Mouse (Mus musculus) embryonic facial prominence, embryonic 15.5 days (tissue): ENCODE measurements around the gene Lrrc4b. TPM values are rescaled to one million over a fixed set of nuclear protein-coding genes. Genes with fewer than 3 reads are reported as not detected.

Experiments
- ATAC-seq: fragments of 200-750 bp; cut with Nextera tagmentation; 2 replicates; pipeline ENCODE4 v1.8.0; 2017; ENCODE audit warnings: low read depth, moderate TSS enrichment; ENCODE audit not compliant: insufficient number of reproducible peaks, low FRiP score, low TSS enrichment
- H3K27ac ChIP-seq: fragments of 300-500 bp; sonication (generic); replicated peaks from 2 replicates; pipeline ENCODE4 v1.5.1; 2015; ENCODE audit warnings: mild to moderate bottlenecking, inconsistent platforms
- H3K27me3 ChIP-seq: fragments of 300-500 bp; sonication (generic); 2 replicates; pipeline ENCODE4 v1.6.1; 2015; ENCODE audit warnings: inconsistent platforms
- H3K36me3 ChIP-seq: fragments of 300-500 bp; sonication (generic); 2 replicates; pipeline ENCODE4 v1.6.1; 2015; ENCODE audit warnings: mild to moderate bottlenecking, inconsistent platforms
- H3K4me1 ChIP-seq: fragments of 300-500 bp; sonication (generic); 2 replicates; pipeline ENCODE4 v1.6.1; 2015; ENCODE audit warnings: inconsistent platforms
- H3K4me2 ChIP-seq: fragments of 300-500 bp; sonication (generic); replicated peaks from 2 replicates; pipeline ENCODE4 v1.6.1; 2015; ENCODE audit warnings: mild to moderate bottlenecking, inconsistent platforms
- H3K4me3 ChIP-seq: fragments of 300-500 bp; sonication (generic); replicated peaks from 2 replicates; pipeline ENCODE4 v1.5.1; 2015; ENCODE audit warnings: mild to moderate bottlenecking, inconsistent platforms
- H3K9ac ChIP-seq: fragments of 300-500 bp; sonication (generic); 2 replicates; pipeline ENCODE4 v1.6.1; 2015; ENCODE audit warnings: inconsistent platforms
- H3K9me3 ChIP-seq: fragments of 300-500 bp; sonication (generic); replicated peaks from 2 replicates; pipeline ENCODE4 v1.6.1; 2016; ENCODE audit warnings: inconsistent platforms
- WGBS: fragments of 180-500 bp; shearing (Covaris S2); methylation state at CpG from one replicate; pipeline ENCODE4 v1.1.7; 2015; 5-methylcytosine and 5-hydroxymethylcytosine counted together
- polyA plus RNA-seq: library from polyadenylated mRNA; unstranded; fragments of >200 nt; fragmentation: Nextera tagmentation; extraction: Ambion mirVana; gene quantifications from 2 replicates; pipeline ENCODE4 v1.2.1, GENCODE M21; 2015

Gene Lrrc4b
- polyA plus RNA-seq, 1 experiment from 2014 or later: 1.3 TPM

DNA sequence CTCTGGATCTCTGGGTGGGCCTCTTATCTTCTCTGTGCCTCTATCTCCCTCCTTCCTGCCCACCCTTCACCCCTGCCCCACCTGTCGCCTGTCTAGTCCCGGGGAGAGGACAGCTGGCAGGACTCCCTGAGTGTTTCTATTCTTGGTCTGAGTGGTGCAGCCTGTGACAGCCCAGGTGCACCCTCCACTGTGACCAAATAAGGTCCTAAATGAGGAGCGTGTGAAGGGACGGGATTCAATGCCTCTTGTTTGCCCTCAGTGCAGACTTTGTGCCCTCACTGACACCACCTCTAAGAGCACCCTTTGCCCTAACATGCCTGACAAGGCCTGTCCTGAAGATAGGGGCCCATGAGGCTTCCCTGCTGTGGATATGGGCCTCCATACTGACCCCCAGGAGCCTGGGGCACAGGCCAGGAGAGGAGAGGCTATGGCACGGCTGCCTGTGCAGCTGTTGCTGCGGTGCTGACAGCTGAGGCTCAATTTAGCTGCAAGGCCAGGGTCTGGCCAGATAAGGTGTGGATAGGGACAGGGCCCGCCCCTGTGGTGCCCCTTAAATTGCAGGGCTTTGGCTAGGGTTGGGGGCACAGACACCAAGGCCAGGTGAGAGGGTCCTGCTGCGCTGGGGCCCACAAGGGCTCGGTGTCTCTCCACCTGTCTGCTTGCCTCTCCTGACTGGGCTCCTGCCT, 44.3 kb downstream of the Lrrc4b start:
- Histone ChIP-seq H3K4me2 (no peak overlapping the region), H3K4me3 (no peak overlapping the region), H3K36me3 (peaks cover 4% of the 10 kb centered on the region; the same call in 1 of the 2 replicates), H3K4me1 (peaks cover 41% of the 10 kb centered on the region), H3K9ac (no peak overlapping the region), H3K9me3 (no peaks in the 10 kb centered on the region), H3K27me3 (peaks cover 26% of the 10 kb centered on the region), H3K27ac (peak overlapping the region; percentile 25; the same call in 1 of the 2 replicates)
- ATAC-seq: peak; percentile 39
- 42% methylated on average over 9 of the region's 9 CpGs for WGBS

DNA sequence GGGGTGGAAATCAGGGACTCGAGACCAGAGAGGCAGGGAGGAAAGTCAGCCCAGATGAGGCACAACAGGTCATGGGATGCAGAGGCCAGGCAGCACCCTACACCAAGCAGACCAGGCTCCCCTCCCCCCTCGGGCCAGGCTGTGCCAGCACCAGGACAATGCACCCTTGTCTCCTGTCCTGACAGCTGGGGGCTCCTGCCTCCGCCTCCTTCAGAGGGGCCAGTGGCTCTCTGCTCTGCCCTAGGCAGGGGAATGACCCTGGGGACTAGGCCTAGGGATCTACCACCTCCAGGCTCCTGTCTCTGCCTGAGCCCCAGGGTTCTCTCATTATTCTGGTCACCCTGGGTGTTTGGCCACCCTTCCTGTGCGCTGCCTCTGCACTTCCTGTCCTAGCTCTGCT, 45.6 kb downstream of the Lrrc4b start:
- peak; percentile 55; the same call in 1 of the 2 replicates for ATAC-seq
- no peaks in the 10 kb centered on the region for H3K9me3 ChIP-seq
- peaks cover 29% of the 10 kb centered on the region for H3K27me3 ChIP-seq
- H3K4me3 ChIP-seq: 0 out of 2 replicates have a peak overlapping the region, but pooled peaks have one; percentile 6
- H3K9ac ChIP-seq: no peak overlapping the region
- H3K36me3 ChIP-seq: peaks cover 3% of the 10 kb centered on the region; the same call in 1 of the 2 replicates
- H3K4me2 ChIP-seq: 0 out of 2 replicates have a peak overlapping the region, but pooled peaks have one; percentile 10
- peak overlapping the region; percentile 28; the same call in 1 of the 2 replicates for H3K27ac ChIP-seq
- H3K4me1 ChIP-seq: peaks cover 29% of the 10 kb centered on the region
- 11% methylated on average over 4 of the region's 4 CpGs for WGBS

DNA sequence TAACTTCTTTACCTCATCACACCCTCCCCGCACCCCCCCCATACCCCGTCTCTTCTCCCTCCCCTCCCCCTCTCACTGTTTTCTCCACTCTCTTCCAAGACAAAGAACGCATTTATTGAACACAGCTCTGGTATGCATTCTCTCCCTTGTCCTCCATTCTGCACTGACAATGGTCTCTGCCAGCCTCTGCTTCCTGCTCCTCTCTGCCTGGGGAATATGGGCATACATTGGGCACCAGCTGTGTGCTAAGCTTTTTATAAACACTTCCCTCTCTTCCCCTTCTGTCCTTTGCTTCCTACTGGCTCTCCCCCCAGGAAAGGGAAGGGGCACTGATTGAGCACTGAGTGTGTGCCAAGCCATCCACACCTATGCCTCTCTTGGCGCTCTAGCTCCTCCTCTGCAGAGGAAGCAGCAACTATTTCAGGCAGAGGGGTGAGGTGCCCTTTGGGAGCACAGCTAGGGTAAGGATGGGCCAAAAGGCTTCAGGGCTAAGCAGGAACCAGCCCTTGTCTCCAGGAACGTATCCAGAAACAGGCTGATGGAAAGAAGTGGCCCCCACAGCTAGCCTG, 46.3 kb downstream of the Lrrc4b start:
- Histone ChIP-seq H3K4me3 (no peak overlapping the region), H3K9ac (no peak overlapping the region), H3K27ac (no peak overlapping the region), H3K4me1 (peaks cover 29% of the 10 kb centered on the region), H3K9me3 (no peaks in the 10 kb centered on the region), H3K36me3 (no peaks in the 10 kb centered on the region), H3K27me3 (peaks cover 30% of the 10 kb centered on the region), H3K4me2 (no peak overlapping the region)
- no peak for ATAC-seq
- 27% methylated on average over 5 of the region's 5 CpGs for WGBS

DNA sequence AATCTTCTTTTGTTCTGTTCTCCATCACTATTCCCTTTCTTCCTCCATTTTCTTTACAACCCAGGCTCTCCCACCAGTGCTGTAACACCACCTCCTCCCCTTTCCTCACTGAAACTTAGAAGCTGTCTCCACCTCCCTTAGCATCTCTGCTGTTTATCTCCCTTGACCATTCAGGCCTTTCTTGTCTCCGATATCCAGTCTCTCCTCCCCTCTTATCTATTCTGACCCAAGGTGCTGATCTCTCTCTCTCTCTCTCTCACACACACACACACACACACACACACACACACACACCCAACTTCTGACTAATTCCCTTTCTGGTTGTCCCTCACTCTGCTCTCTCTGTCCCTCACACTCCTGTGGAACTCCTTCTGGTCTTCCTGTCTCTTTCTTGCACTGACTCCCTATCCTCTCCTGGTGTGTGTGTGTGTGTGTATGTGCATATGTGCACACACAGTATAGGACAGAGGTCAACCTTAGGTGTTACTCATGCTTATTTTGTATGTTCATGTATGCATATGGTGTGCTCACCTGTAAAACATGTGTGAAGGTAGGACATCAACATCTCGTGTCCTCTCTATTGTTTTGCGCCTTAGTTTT, 54.1 kb downstream of the Lrrc4b start:
- 0 out of 2 replicates have a peak, but pooled peaks cover under 1% of the 10 kb centered on the region for H3K36me3 ChIP-seq
- H3K9ac ChIP-seq: no peak overlapping the region
- ATAC-seq: no peak
- no peak overlapping the region for H3K27ac ChIP-seq
- H3K4me2 ChIP-seq: no peak overlapping the region
- H3K4me1 ChIP-seq: no peaks in the 10 kb centered on the region
- 72% methylated on average over 3 of the region's 3 CpGs for WGBS
- H3K4me3 ChIP-seq: no peak overlapping the region
- peaks cover 27% of the 10 kb centered on the region for H3K27me3 ChIP-seq
- H3K9me3 ChIP-seq: no peaks in the 10 kb centered on the region

DNA sequence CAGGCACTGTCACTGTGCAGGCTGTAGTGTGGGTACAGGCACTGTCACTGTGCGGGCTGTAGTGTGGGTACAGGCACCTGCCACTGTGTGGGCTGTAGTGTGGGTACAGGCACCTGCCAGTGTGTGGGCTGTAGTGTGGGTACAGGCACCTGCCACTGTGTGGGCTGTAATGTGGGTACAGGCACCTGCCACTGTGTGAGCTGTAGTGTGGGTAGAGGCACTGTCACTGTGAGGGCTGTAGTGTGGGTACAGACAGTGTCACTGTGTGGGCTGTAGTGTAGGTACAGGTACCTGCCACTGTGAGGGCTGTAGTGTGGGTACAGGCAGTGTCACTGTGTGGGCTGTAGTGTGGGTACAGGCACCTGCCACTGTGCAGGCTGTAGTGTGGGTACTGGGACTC, 55.3 kb downstream of the Lrrc4b start:
- no peak for ATAC-seq
- Histone ChIP-seq H3K4me3 (no peak overlapping the region), H3K27me3 (peaks cover 27% of the 10 kb centered on the region), H3K4me1 (no peaks in the 10 kb centered on the region), H3K27ac (no peak overlapping the region), H3K9me3 (no peaks in the 10 kb centered on the region), H3K36me3 (peaks cover 8% of the 10 kb centered on the region; the same call in 1 of the 2 replicates), H3K9ac (no peak overlapping the region), H3K4me2 (no peak overlapping the region)
- WGBS: 92% methylated on average over 1 of the region's 1 CpGs

DNA sequence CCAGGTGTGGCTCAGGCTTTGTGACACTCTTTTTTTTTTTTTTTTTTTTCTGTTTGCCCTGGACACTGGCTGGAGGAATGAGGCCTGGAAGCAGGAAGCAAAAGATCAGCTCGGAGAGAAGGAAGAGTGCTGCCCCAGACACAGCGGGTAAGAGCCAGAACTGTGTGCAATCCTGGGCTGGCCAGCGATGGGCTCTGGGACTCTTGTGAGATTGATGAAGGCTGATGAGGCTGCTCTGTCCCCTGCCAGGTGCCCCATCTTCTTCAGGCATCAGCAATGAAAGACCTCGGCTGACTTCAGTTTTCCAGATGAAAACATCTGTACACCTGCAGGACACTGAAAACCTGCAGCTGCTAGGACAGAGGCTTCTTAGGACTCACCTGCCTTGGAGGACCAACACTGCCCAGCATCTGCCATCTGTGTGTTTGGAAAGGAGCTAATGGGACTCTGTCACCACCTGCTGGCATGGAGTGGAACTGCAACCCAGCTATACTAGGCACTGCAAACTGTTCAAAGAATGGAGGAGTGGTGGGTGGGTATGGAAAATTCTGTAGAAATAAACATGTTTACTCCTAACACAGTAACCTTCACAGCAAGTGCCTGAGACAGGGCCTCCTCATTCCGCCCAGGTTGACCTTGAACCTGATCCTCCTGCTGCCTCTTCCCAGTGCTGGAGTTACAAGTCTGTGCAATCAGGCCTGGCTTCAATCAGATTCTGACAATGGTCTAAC, 56.2 kb downstream of the Lrrc4b start:
- H3K4me1 ChIP-seq: no peaks in the 10 kb centered on the region
- 39% methylated on average over 5 of the region's 5 CpGs for WGBS
- peaks cover 13% of the 10 kb centered on the region; the same call in 1 of the 2 replicates for H3K36me3 ChIP-seq
- no peaks in the 10 kb centered on the region for H3K9me3 ChIP-seq
- peaks cover 24% of the 10 kb centered on the region for H3K27me3 ChIP-seq
- H3K4me3 ChIP-seq: no peak overlapping the region
- no peak overlapping the region for H3K9ac ChIP-seq
- no peak overlapping the region for H3K27ac ChIP-seq
- ATAC-seq: peak; percentile 64; the same call in 1 of the 2 replicates
- no peak overlapping the region for H3K4me2 ChIP-seq

DNA sequence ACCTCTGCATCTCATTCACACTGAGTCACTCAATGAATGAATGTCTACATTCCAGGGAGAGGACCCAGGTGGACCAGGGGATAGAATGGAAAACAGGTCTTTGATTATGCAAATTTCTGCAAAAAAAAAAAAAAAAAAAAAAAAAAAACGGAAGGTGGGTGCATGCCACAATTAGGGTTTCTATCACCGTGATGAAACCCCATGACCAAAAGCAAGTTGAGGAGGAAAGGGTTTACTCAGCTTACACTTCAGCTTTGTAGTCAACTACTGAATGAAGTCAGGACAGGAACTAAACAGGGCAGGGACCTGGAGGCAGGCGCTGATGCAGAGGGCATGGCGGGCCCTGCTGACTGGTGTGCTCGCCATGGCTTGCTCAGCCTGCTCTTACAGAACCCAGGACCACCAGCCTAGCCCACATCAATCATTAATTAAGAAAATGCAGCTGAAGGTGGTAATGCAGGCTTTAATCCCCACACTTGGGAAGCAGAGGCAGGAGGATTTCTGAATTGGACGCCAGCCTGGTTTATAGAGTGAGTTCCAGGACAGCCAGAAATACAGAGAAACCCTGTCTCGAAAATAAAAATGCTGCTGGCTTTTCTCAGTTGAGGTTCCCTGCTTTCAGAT, 56.9 kb downstream of the Lrrc4b start:
- no peak for ATAC-seq
- no peak overlapping the region for H3K4me3 ChIP-seq
- no peak overlapping the region for H3K9ac ChIP-seq
- no peak overlapping the region for H3K27ac ChIP-seq
- no peaks in the 10 kb centered on the region for H3K9me3 ChIP-seq
- 73% methylated on average over 7 of the region's 7 CpGs for WGBS
- H3K27me3 ChIP-seq: peaks cover 17% of the 10 kb centered on the region
- no peak overlapping the region for H3K4me2 ChIP-seq
- peaks cover 20% of the 10 kb centered on the region for H3K36me3 ChIP-seq
- H3K4me1 ChIP-seq: no peaks in the 10 kb centered on the region

DNA sequence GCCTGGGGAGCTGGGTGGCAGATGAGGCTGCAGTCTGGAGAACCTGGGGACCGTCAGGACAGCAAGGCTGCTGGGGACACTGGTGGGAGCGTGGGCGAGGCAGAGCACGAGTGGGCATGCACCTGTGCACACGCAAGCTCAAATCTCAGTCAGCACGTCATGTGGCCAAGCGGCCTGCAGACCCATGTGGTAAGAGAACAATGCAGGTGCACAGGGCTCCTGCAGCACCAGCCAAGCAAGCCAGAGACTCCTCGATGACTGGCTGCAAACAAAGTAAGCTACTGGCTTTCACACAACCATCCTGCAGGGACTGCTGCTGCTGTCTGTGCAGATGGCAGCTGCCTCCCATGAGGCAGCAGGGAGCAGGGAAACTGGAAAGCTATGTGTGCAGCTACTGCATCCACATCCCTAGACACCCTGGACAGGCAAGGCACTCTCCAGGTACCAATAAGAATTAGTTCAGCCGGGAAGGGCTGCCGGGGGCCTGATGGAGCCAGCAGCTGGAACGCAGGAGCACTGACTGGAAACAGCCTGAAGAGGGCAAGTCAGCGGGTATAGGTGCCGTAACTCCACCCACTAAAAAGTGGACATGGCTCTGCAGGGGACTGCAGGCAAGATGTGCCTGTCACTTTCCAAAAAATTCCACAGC, 58.2 kb downstream of the Lrrc4b start:
- H3K9me3 ChIP-seq: no peaks in the 10 kb centered on the region
- no peak for ATAC-seq

DNA sequence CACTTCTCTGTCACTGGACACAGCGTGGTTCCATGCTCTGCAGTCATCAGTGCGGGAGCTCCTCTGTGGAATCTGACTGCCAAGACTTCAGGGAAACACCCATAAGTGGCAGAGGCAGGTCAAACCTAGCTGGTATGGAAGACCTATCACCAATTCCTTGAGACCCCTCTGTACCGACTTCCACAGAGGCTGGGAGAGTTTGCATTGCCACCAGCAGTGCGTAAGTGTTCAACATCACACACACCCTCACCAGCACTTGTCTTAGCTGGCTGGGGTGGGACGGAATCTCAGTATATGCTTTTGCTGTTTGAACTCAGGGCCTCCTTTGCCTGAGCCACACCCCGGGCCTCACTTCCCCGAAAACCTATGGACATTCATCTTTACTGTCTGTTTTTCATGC, 59.1 kb downstream of the Lrrc4b start:
- Histone ChIP-seq H3K9me3 (no peaks in the 10 kb centered on the region), H3K27ac (no peak overlapping the region), H3K4me3 (no peak overlapping the region), H3K4me1 (no peaks in the 10 kb centered on the region), H3K36me3 (peaks cover 42% of the 10 kb centered on the region), H3K9ac (no peak overlapping the region), H3K27me3 (peaks cover 3% of the 10 kb centered on the region; the same call in 1 of the 2 replicates), H3K4me2 (no peak overlapping the region)
- ATAC-seq: no peak
- 91% methylated on average over 7 of the region's 7 CpGs for WGBS

More for the DNA sequence above, 58.2 kb downstream of the Lrrc4b start:
- Histone ChIP-seq H3K27ac (no peak overlapping the region), H3K9ac (no peak overlapping the region), H3K36me3 (peaks cover 33% of the 10 kb centered on the region), H3K4me3 (no peak overlapping the region), H3K4me1 (no peaks in the 10 kb centered on the region), H3K27me3 (peaks cover 11% of the 10 kb centered on the region), H3K4me2 (no peak overlapping the region)
- 58% methylated on average over 13 of the region's 13 CpGs for WGBS

DNA sequence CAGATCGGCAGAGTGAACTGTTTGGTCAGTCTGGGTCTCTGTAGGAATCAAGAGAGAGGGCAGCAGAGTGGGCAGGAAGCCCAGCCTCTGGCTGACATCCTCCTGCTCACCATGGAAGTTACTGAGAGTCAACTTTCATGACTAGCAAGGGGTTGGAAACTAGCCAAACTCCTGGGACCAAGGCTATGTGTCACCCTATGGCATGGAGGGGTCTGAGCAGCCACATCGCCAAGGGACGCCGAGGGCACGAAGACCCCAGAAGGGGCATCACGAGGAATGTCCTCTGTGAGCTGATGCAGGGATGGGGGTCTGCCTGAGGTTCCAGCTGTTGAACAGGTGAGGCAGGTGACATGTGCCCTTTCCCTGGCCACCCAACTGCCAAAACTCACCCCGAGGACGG, 59.7 kb downstream of the Lrrc4b start:
- no peak for ATAC-seq
- Histone ChIP-seq H3K9ac (no peak overlapping the region), H3K36me3 (peaks cover 46% of the 10 kb centered on the region), H3K27me3 (no peaks in the 10 kb centered on the region), H3K4me1 (no peaks in the 10 kb centered on the region), H3K9me3 (no peaks in the 10 kb centered on the region), H3K4me2 (no peak overlapping the region), H3K27ac (no peak overlapping the region), H3K4me3 (no peak overlapping the region)
- WGBS: 90% methylated on average over 8 of the region's 8 CpGs
